Mouse (Mus musculus) liver, adult 2 months (tissue): ENCODE measurements at regions not wholly inside any gene's neighbourhood (a gene's known extent, or its start where the extent isn't known, plus 50 kb on each side); places are given as distances from the start of the nearest gene placed in this dataset.

ENCODE experiments used
- CTCF ChIP-seq: fragments of 200-500 bp; IDR thresholded peaks from 2 replicates; pipeline ENCODE4 v1.5.1; 2011; ENCODE audit warnings: low read depth, low read length, control low read depth
- POLR2A ChIP-seq: fragments of 200-500 bp; IDR thresholded peaks from 2 replicates; pipeline ENCODE4 v1.6.1; 2011; ENCODE audit warnings: low read length, control low read depth; ENCODE audit not compliant: insufficient read depth; ENCODE audit errors: extremely low read depth

DNA sequence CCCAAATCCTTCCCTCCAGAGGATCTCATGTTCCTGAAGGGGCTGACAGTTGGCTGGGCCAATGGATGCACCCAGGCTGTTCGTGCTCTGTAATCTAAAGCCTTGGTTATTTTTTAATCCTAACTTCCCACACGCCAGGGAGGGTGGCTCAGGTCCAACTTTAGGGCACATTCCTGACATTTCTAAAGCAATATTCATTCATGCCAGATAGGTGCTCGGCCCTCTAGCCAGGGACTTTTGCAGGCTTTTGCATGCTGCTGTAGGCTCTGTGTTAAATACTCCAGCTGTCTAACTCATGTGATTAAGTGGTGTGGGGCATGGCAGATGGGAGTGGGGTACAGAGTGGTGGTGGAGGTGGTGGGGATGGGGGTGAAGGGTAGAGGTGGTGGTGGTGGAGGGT is 246.0 kb downstream of the Plpp3 start:
- TF ChIP-seq CTCF (no peak), POLR2A (no peak)
